Mouse (Mus musculus): ENCODE data around the gene Gngt2. TPM values are rescaled to one million over a fixed set of nuclear protein-coding genes. Genes with fewer than 3 reads are reported as not detected.

Gngt2 gene
- polyA plus RNA-seq, 1 experiment from 2014 or later, result 16.8 TPM

GRCm38 (mm10) chr11:95825625-95826024, 11.4 kb upstream of the Gngt2 start:
- Histone ChIP-seq H3K4me3 (replicated peaks) (peak overlapping the region; percentile 61), H3K9ac (no peak overlapping the region)
- WGBS, result 38% methylated on average over 3 of the region's 3 CpGs

GRCm38 (mm10) chr11:95826317-95827167, 10.5 kb upstream of the Gngt2 start:
- Histone ChIP-seq H3K4me3 (replicated peaks) (no peak overlapping the region), H3K27ac (replicated peaks) (no peak overlapping the region), H3K9me3 (replicated peaks) (no peaks in the 10 kb centered on the region), H3K27me3 (peaks cover 69% of the 10 kb centered on the region), H3K9ac (no peak overlapping the region), H3K4me1 (peaks cover 27% of the 10 kb centered on the region), H3K4me2 (replicated peaks) (no peak overlapping the region), H3K36me3 (no peaks in the 10 kb centered on the region)
- WGBS, result 55% methylated on average over 6 of the region's 6 CpGs
- ATAC-seq (ENCODE audit: insufficient number of reproducible peaks, low FRiP score, low TSS enrichment, low read depth), result no peak

More at GRCm38 (mm10) chr11:95825625-95826024, 11.4 kb upstream of the Gngt2 start:
- Histone ChIP-seq H3K4me2 (replicated peaks) (0 out of 2 replicates have a peak overlapping the region, but pooled peaks have one; percentile 99), H3K4me1 (peaks cover 17% of the 10 kb centered on the region), H3K9me3 (replicated peaks) (no peaks in the 10 kb centered on the region), H3K27ac (replicated peaks) (no peak overlapping the region), H3K36me3 (no peaks in the 10 kb centered on the region), H3K27me3 (peaks cover 60% of the 10 kb centered on the region)
- no peak for ATAC-seq (ENCODE audit: insufficient number of reproducible peaks, low FRiP score, low TSS enrichment, low read depth)

GRCm38 (mm10) chr11:95827168-95827447, 9.9 kb upstream of the Gngt2 start:
- ATAC-seq (ENCODE audit: insufficient number of reproducible peaks, low FRiP score, low TSS enrichment, low read depth), result no peak
- WGBS, result 35% methylated on average over 3 of the region's 3 CpGs
- H3K9ac ChIP-seq, result no peak overlapping the region
- H3K4me2 ChIP-seq (replicated peaks), result no peak overlapping the region
- H3K4me3 ChIP-seq (replicated peaks), result no peak overlapping the region
- no peaks in the 10 kb centered on the region for H3K36me3 ChIP-seq
- H3K27me3 ChIP-seq, result peaks cover 74% of the 10 kb centered on the region
- peaks cover 27% of the 10 kb centered on the region for H3K4me1 ChIP-seq
- no peak overlapping the region for H3K27ac ChIP-seq (replicated peaks)
- H3K9me3 ChIP-seq (replicated peaks), result no peaks in the 10 kb centered on the region

- H3K4me1 ChIP-seq, result peaks cover 27% of the 10 kb centered on the region
- H3K4me2 ChIP-seq (replicated peaks), result no peak overlapping the region
- peaks cover 79% of the 10 kb centered on the region for H3K27me3 ChIP-seq
- H3K27ac ChIP-seq (replicated peaks), result no peak overlapping the region
- WGBS, result 16% methylated on average over 3 of the region's 3 CpGs
- H3K9me3 ChIP-seq (replicated peaks), result no peaks in the 10 kb centered on the region
- ATAC-seq (ENCODE audit: insufficient number of reproducible peaks, low FRiP score, low TSS enrichment, low read depth), result no peak
- no peak overlapping the region for H3K9ac ChIP-seq
- H3K4me3 ChIP-seq (replicated peaks), result no peak overlapping the region
- H3K36me3 ChIP-seq, result no peaks in the 10 kb centered on the region
Measured at GRCm38 (mm10) chr11:95827464-95828085, 9.4 kb upstream of the Gngt2 start.

- Histone ChIP-seq H3K4me1 (peaks cover 32% of the 10 kb centered on the region), H3K9ac (no peak overlapping the region), H3K9me3 (replicated peaks) (no peaks in the 10 kb centered on the region), H3K4me3 (replicated peaks) (0 out of 2 replicates have a peak overlapping the region, but pooled peaks have one; percentile 5), H3K27me3 (peaks cover 84% of the 10 kb centered on the region), H3K36me3 (no peaks in the 10 kb centered on the region), H3K27ac (replicated peaks) (no peak overlapping the region), H3K4me2 (replicated peaks) (no peak overlapping the region)
- ATAC-seq (ENCODE audit: insufficient number of reproducible peaks, low FRiP score, low TSS enrichment, low read depth), result no peak
- WGBS, result 67% methylated on average over 11 of the region's 11 CpGs
Measured at GRCm38 (mm10) chr11:95828181-95828964, 8.6 kb upstream of the Gngt2 start.

GRCm38 (mm10) chr11:95829526-95830050, 7.4 kb upstream of the Gngt2 start:
- no peak overlapping the region for H3K4me2 ChIP-seq (replicated peaks)
- 22% methylated on average over 4 of the region's 4 CpGs for WGBS
- no peak overlapping the region for H3K9ac ChIP-seq
- peaks cover 95% of the 10 kb centered on the region for H3K27me3 ChIP-seq
- H3K4me1 ChIP-seq, result peaks cover 42% of the 10 kb centered on the region
- no peaks in the 10 kb centered on the region for H3K9me3 ChIP-seq (replicated peaks)
- ATAC-seq (ENCODE audit: insufficient number of reproducible peaks, low FRiP score, low TSS enrichment, low read depth), result no peak
- no peaks in the 10 kb centered on the region for H3K36me3 ChIP-seq
- no peak overlapping the region for H3K4me3 ChIP-seq (replicated peaks)
- no peak overlapping the region for H3K27ac ChIP-seq (replicated peaks)

- Histone ChIP-seq H3K4me2 (replicated peaks) (peak overlapping the region; percentile 50), H3K9ac (no peak overlapping the region), H3K27ac (replicated peaks) (no peak overlapping the region), H3K9me3 (replicated peaks) (no peaks in the 10 kb centered on the region), H3K4me1 (peaks cover 37% of the 10 kb centered on the region), H3K27me3 (peaks cover 95% of the 10 kb centered on the region), H3K36me3 (no peaks in the 10 kb centered on the region), H3K4me3 (replicated peaks) (peak overlapping the region; percentile 33)
- 2% methylated on average over 80 of the region's 80 CpGs for WGBS
- ATAC-seq (ENCODE audit: insufficient number of reproducible peaks, low FRiP score, low TSS enrichment, low read depth), result no peak
Measured at GRCm38 (mm10) chr11:95830411-95831275, 6.4 kb upstream of the Gngt2 start.

GRCm38 (mm10) chr11:95831276-95831619, 5.8 kb upstream of the Gngt2 start:
- H3K4me2 ChIP-seq (replicated peaks), result peak overlapping the region; percentile 50
- peaks cover 41% of the 10 kb centered on the region for H3K4me1 ChIP-seq
- no peak overlapping the region for H3K9ac ChIP-seq
- H3K36me3 ChIP-seq, result no peaks in the 10 kb centered on the region
- ATAC-seq (ENCODE audit: insufficient number of reproducible peaks, low FRiP score, low TSS enrichment, low read depth), result no peak
- no peaks in the 10 kb centered on the region for H3K9me3 ChIP-seq (replicated peaks)
- WGBS, result 3% methylated on average over 10 of the region's 10 CpGs
- peak overlapping the region; percentile 33 for H3K4me3 ChIP-seq (replicated peaks)
- peaks cover 99% of the 10 kb centered on the region for H3K27me3 ChIP-seq
- no peak overlapping the region for H3K27ac ChIP-seq (replicated peaks)

- Histone ChIP-seq H3K4me1 (peaks cover 44% of the 10 kb centered on the region), H3K9ac (no peak overlapping the region), H3K27me3 (peaks cover 99% of the 10 kb centered on the region), H3K27ac (replicated peaks) (no peak overlapping the region), H3K4me2 (replicated peaks) (peak overlapping the region; percentile 50), H3K9me3 (replicated peaks) (no peaks in the 10 kb centered on the region), H3K4me3 (replicated peaks) (peak overlapping the region; percentile 33), H3K36me3 (no peaks in the 10 kb centered on the region)
- no peak for ATAC-seq (ENCODE audit: insufficient number of reproducible peaks, low FRiP score, low TSS enrichment, low read depth)
- WGBS, result 6% methylated on average over 15 of the region's 15 CpGs
Measured at GRCm38 (mm10) chr11:95831641-95832040, 5.4 kb upstream of the Gngt2 start.

GRCm38 (mm10) chr11:95832129-95833005, 4.6 kb upstream of the Gngt2 start:
- H3K9me3 ChIP-seq (replicated peaks), result no peaks in the 10 kb centered on the region
- ATAC-seq (ENCODE audit: insufficient number of reproducible peaks, low FRiP score, low TSS enrichment, low read depth), result no peak
- H3K27me3 ChIP-seq, result peaks cover 98% of the 10 kb centered on the region
- H3K4me3 ChIP-seq (replicated peaks), result no peak overlapping the region
- WGBS, result 44% methylated on average over 18 of the region's 18 CpGs
- no peaks in the 10 kb centered on the region for H3K36me3 ChIP-seq
- H3K4me1 ChIP-seq, result peaks cover 52% of the 10 kb centered on the region
- H3K4me2 ChIP-seq (replicated peaks), result no peak overlapping the region
- H3K27ac ChIP-seq (replicated peaks), result no peak overlapping the region
- no peak overlapping the region for H3K9ac ChIP-seq

Measured in embryonic facial prominence, embryonic 15.5 days (tissue).